Mouse (Mus musculus) CH12.LX (cell line): ENCODE measurements around the gene Mapk13. TPM values are rescaled to one million over a fixed set of nuclear protein-coding genes. Genes with fewer than 3 reads are reported as not detected.

Source experiments
- DNase-seq: peaks from one replicate; pipeline ENCODE4 v3.0.0-alpha.2; 2013; ENCODE audit errors: extremely low read depth
- H3K27ac ChIP-seq: 2 replicates; pipeline ENCODE4 v1.5.1; 2012; ENCODE audit warnings: low read depth, mild to moderate bottlenecking, control low read depth, moderate library complexity; ENCODE audit not compliant: insufficient read depth
- H3K27me3 ChIP-seq: replicated peaks from 2 replicates; pipeline ENCODE3; 2012; ENCODE audit warnings: inconsistent platforms
- H3K36me3 ChIP-seq, 2 experiments: replicated peaks in 1 of 2; 2 replicates each; pipeline versions ENCODE3 to v1.6.1; 2012; ENCODE audit warnings: inconsistent platforms in 1 of 2, low read length in 1 of 2, mild to moderate bottlenecking in 1 of 2, mixed read lengths in 1 of 2, moderate library complexity in 1 of 2; ENCODE audit not compliant: control insufficient read depth in 1 of 2, insufficient read depth in 1 of 2
- H3K4me1 ChIP-seq, 2 experiments: 2 replicates each; pipeline ENCODE4 v1.6.1; 2012; ENCODE audit warnings: inconsistent platforms in 1 of 2, moderate library complexity in 1 of 2; ENCODE audit not compliant: insufficient read depth in 2 of 2, control insufficient read depth in 1 of 2
- H3K4me2 ChIP-seq: 2 replicates; pipeline ENCODE4 v1.6.1; 2012; ENCODE audit warnings: low read depth, mild to moderate bottlenecking, control low read depth; ENCODE audit not compliant: poor library complexity, insufficient read depth, severe bottlenecking
- H3K4me3 ChIP-seq, 3 experiments: fragments of 150-350 bp in 1 of 3; sonication (generic) in 1 of 3; replicated peaks in 1 of 3; 2 replicates each; pipeline versions ENCODE3 to v1.5.1; 2011 to 2012; ENCODE audit warnings: low read depth in 2 of 3, low read length in 2 of 3, mild to moderate bottlenecking in 2 of 3, moderate library complexity in 2 of 3, control low read depth in 1 of 3, improper control_type of control experiment in 1 of 3, inconsistent platforms in 1 of 3, mixed read lengths in 1 of 3; ENCODE audit not compliant: poor library complexity in 1 of 3
- H3K79me2 ChIP-seq: replicated peaks from 2 replicates; pipeline ENCODE4 v1.6.1; 2012; ENCODE audit warnings: mild to moderate bottlenecking, moderate library complexity; ENCODE audit not compliant: control insufficient read depth, poor library complexity, insufficient read depth, severe bottlenecking; ENCODE audit errors: extremely low read depth
- H3K9ac ChIP-seq: 2 replicates; pipeline ENCODE4 v1.6.1; 2012; ENCODE audit warnings: low read depth, mild to moderate bottlenecking, control low read depth, moderate library complexity; ENCODE audit not compliant: insufficient read depth
- H3K9me3 ChIP-seq: replicated peaks from 2 replicates; pipeline ENCODE3; 2012; ENCODE audit warnings: low read length, inconsistent platforms, mixed read lengths
- BHLHE40 ChIP-seq: IDR thresholded peaks from 2 replicates; pipeline ENCODE4 v1.6.1; 2011; ENCODE audit warnings: mild to moderate bottlenecking, low read depth, low read length, improper control_type of control experiment
- CHD1 ChIP-seq: IDR thresholded peaks from 2 replicates; pipeline ENCODE4 v1.6.1; 2012; ENCODE audit warnings: low read depth, low read length, improper control_type of control experiment, inconsistent platforms
- CHD2 ChIP-seq: IDR thresholded peaks from 2 replicates; pipeline ENCODE4 v1.6.1; 2011; ENCODE audit warnings: low read length, improper control_type of control experiment
- E2F4 ChIP-seq: IDR thresholded peaks from 2 replicates; pipeline ENCODE4 v1.6.1; 2011; ENCODE audit warnings: low read depth, low read length, improper control_type of control experiment; ENCODE audit not compliant: insufficient replicate concordance
- EP300 ChIP-seq: IDR thresholded peaks from 2 replicates; pipeline ENCODE4 v1.6.1; 2011; ENCODE audit warnings: low read length, improper control_type of control experiment
- ETS1 ChIP-seq: conservative IDR thresholded peaks from 2 replicates; pipeline ENCODE4 v1.6.1; 2012; ENCODE audit warnings: low read depth, mild to moderate bottlenecking, inconsistent platforms, low read length, improper control_type of control experiment, moderate library complexity
- GABPA ChIP-seq: IDR thresholded peaks from 2 replicates; pipeline ENCODE4 v1.6.1; 2012; ENCODE audit warnings: low read depth, low read length, improper control_type of control experiment, inconsistent platforms; ENCODE audit not compliant: insufficient replicate concordance
- HCFC1 ChIP-seq: IDR thresholded peaks from 2 replicates; pipeline ENCODE4 v1.6.1; 2012; ENCODE audit warnings: low read depth, mild to moderate bottlenecking, inconsistent platforms, low read length, improper control_type of control experiment
- JUND ChIP-seq: conservative IDR thresholded peaks from 2 replicates; pipeline ENCODE4 v1.6.1; 2011; ENCODE audit warnings: low read depth, low read length, improper control_type of control experiment
- KAT2A ChIP-seq: IDR thresholded peaks from 2 replicates; pipeline ENCODE4 v1.6.1; 2012; ENCODE audit warnings: low read length, improper control_type of control experiment, inconsistent platforms; ENCODE audit not compliant: insufficient replicate concordance
- MAFK ChIP-seq: IDR thresholded peaks from 2 replicates; pipeline ENCODE4 v1.6.1; 2011; ENCODE audit warnings: low read length, improper control_type of control experiment; ENCODE audit not compliant: insufficient replicate concordance
- MAX ChIP-seq: IDR thresholded peaks from 2 replicates; pipeline ENCODE4 v1.6.1; 2011; ENCODE audit warnings: low read length, improper control_type of control experiment
- MAZ ChIP-seq: IDR thresholded peaks from 2 replicates; pipeline ENCODE4 v1.6.1; 2012; ENCODE audit warnings: low read depth, mild to moderate bottlenecking, inconsistent platforms, low read length, improper control_type of control experiment, moderate library complexity
- MEF2A ChIP-seq: IDR thresholded peaks from 2 replicates; pipeline ENCODE4 v1.6.1; 2014; ENCODE audit warnings: low read depth, mild to moderate bottlenecking, inconsistent platforms, low read length, improper control_type of control experiment, borderline replicate concordance
- MYC ChIP-seq: IDR thresholded peaks from 2 replicates; pipeline ENCODE4 v1.6.1; 2011; ENCODE audit warnings: low read depth, mild to moderate bottlenecking, improper control_type of control experiment, low read length
- NELFE ChIP-seq: IDR thresholded peaks from 2 replicates; pipeline ENCODE4 v1.6.1; 2011; ENCODE audit warnings: low read depth, low read length, improper control_type of control experiment
- NRF1 ChIP-seq: IDR thresholded peaks from 2 replicates; pipeline ENCODE4 v1.6.1; 2014; ENCODE audit warnings: low read depth, mild to moderate bottlenecking, inconsistent platforms, low read length, improper control_type of control experiment, moderate library complexity
- PAX5 ChIP-seq: IDR thresholded peaks from 2 replicates; pipeline ENCODE4 v1.6.1; 2012; ENCODE audit warnings: low read length, inconsistent platforms, mixed read lengths
- POLR2A ChIP-seq: IDR thresholded peaks from 2 replicates; pipeline ENCODE4 v1.6.1; 2011; ENCODE audit warnings: low read depth, mild to moderate bottlenecking, improper control_type of control experiment, low read length
- RAD21 ChIP-seq: IDR thresholded peaks from 2 replicates; pipeline ENCODE4 v1.6.1; 2011; ENCODE audit warnings: low read depth, mild to moderate bottlenecking, low read length, improper control_type of control experiment, moderate library complexity
- SIN3A ChIP-seq: IDR thresholded peaks from 2 replicates; pipeline ENCODE4 v1.6.1; 2012; ENCODE audit warnings: low read length, improper control_type of control experiment, inconsistent platforms
- SMC3 ChIP-seq: IDR thresholded peaks from 2 replicates; pipeline ENCODE4 v1.6.1; 2011; ENCODE audit warnings: low read depth, low read length, improper control_type of control experiment
- TBP ChIP-seq: conservative IDR thresholded peaks from 2 replicates; pipeline ENCODE4 v1.6.1; 2011; ENCODE audit warnings: low read depth, low read length, improper control_type of control experiment
- USF1 ChIP-seq: IDR thresholded peaks from 2 replicates; pipeline ENCODE4 v1.6.1; 2014; ENCODE audit warnings: low read depth, mild to moderate bottlenecking, inconsistent platforms, low read length, improper control_type of control experiment
- USF2 ChIP-seq: conservative IDR thresholded peaks from 2 replicates; pipeline ENCODE4 v1.6.1; 2011; ENCODE audit warnings: low read depth, low read length, improper control_type of control experiment
- ZC3H11A ChIP-seq: IDR thresholded peaks from 2 replicates; pipeline ENCODE4 v1.6.1; 2012; ENCODE audit warnings: low read depth, mild to moderate bottlenecking, inconsistent platforms, low read length, improper control_type of control experiment
- ZKSCAN1 ChIP-seq: IDR thresholded peaks from 2 replicates; pipeline ENCODE4 v1.6.1; 2012; ENCODE audit warnings: low read depth, inconsistent platforms, low read length, improper control_type of control experiment, borderline replicate concordance
- ZNF384 ChIP-seq: IDR thresholded peaks from 2 replicates; pipeline ENCODE4 v1.6.1; 2012; ENCODE audit warnings: low read depth, low read length, improper control_type of control experiment, inconsistent platforms
- dilution Hi-C: fragments of 300-500 bp; cut with MboI; formaldehyde crosslinking; loops from 2 replicates; pipeline ENCODE4 v1.14.3; 2020; ENCODE audit warnings: low sequenced_read_pairs; ENCODE audit not compliant: extremely low pct_unique_long_range_greater_than_20kb, extremely low pct_ligation_motif_present
- in situ Hi-C: fragments of 300-500 bp; cut with MboI; formaldehyde crosslinking; loops from 3 replicates; pipeline ENCODE4 v1.14.3; 2019; ENCODE audit warnings: low sequenced_read_pairs, low pct_ligation_motif_present, low pct_unique_long_range_greater_than_20kb, mixed read lengths
- polyA plus RNA-seq: library from polyadenylated mRNA; unstranded; fragments of >175 nt; gene quantifications from 2 replicates; pipeline ENCODE4 v1.2.1, GENCODE M21; 2012; ENCODE audit warnings: low read depth; ENCODE audit not compliant: insufficient read length
- total RNA-seq, 2 experiments: library from RNA; depleted of rRNA; stranded (reverse); fragments of 300-350 nt in 1 of 2; fragments of >200 nt in 1 of 2; gene quantifications; 2 replicates each; pipeline ENCODE4 v1.2.3; 2012 to 2014

Gene Mapk13
- total and polyA plus RNA-seq, 3 experiments = not detected

DNA sequence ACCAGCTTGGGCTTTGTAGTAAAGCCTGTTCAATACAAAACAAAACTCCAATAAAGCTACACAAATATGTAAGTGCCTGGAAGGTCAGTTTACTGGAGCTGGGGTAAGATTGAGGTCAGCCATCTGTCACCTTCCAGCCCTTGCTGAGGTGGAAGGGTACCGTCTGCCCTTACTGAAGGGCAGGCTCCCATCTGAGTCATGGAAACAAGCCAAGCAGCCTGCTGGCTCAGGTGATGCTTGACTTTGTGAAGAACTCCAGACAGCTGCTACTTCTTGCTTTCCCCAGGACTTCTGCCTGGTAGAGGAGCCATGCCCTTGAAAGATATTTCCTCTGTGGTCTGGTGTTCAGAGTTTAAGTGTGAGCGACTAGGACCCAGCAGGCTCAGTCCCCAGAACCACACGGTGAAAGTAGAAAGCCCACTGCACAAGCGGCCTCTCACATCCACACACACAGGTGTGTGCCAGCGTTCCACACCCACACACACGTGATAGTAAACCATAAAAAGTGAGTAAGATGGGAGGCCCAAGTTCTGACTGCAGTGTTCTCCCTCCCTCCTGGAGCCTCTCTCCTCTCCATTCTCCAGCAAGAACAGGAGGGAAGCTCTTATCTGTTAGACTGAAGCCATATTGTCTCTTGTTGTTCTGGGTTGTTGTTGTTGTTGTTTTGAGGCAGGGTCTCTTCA, 56.4 kb downstream of the Mapk13 start:
- no peak overlapping the region for H3K4me2 ChIP-seq
- no peak overlapping the region for H3K9ac ChIP-seq
- dilution Hi-C loops (no loop called here), in situ Hi-C loops (no loop called here)
- no peaks in the 10 kb centered on the region for H3K9me3 ChIP-seq
- H3K27ac ChIP-seq = no peak overlapping the region
- H3K4me3 ChIP-seq = no peak overlapping the region
- H3K27me3 ChIP-seq = no peaks in the 10 kb centered on the region
- no peak for DNase-seq
- no peaks in the 10 kb centered on the region for H3K79me2 ChIP-seq
- TF ChIP-seq EP300 = no peak
- TF ChIP-seq JUND = no peak
- TF ChIP-seq USF2 = no peak
- no peak for TF ChIP-seq MAZ
- TF ChIP-seq NELFE = no peak
- TF ChIP-seq ZC3H11A = no peak
- TF ChIP-seq CHD2 = no peak
- no peak for TF ChIP-seq MEF2A
- no peak for TF ChIP-seq POLR2A
- no peak for TF ChIP-seq BHLHE40
- no peak for TF ChIP-seq HCFC1
- TF ChIP-seq ETS1 = no peak
- TF ChIP-seq MAX = no peak
- TF ChIP-seq GABPA = no peak
- TF ChIP-seq MYC = no peak
- no peak for TF ChIP-seq TBP
- no peak for TF ChIP-seq RAD21
- TF ChIP-seq SMC3 = no peak
- TF ChIP-seq PAX5 = no peak
- TF ChIP-seq KAT2A = no peak
- peaks cover 5 to 28% of the 10 kb centered on the region in 2 experiments for H3K4me1 ChIP-seq
- H3K36me3 ChIP-seq = peaks cover 48 to 89% of the 10 kb centered on the region in 2 experiments

DNA sequence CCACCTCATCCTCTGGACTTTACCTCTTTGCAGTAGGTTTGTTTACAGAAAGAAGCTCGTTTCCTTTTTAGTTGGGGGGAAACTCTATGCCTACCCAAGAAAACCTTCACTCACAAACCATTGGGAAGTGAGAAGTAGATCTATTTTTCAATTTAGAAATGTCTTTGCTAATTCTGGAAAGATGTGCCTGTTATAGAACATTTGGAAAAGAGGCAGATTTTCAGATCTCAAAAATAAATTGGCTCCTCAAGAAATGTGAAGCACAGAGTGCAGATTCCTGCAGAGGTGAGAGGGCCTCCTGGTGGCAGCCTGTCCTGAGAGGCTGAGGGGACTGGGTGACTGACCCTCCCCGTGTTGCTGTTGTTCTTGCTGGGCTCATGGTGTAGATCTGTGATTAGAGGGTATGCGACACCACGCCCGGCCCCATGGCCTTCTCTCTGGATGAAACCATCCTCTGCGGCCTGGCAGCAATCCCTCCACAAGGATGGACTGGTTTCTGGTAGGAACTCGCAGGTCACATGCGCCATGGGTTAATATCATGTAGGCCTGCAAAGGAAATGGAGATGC, 58.7 kb downstream of the Mapk13 start:
- dilution Hi-C loops = no loop called here
- no peak overlapping the region for H3K4me3 ChIP-seq

More for the DNA sequence above, 58.7 kb downstream of the Mapk13 start:
- H3K4me2 ChIP-seq = no peak overlapping the region
- H3K27me3 ChIP-seq = no peaks in the 10 kb centered on the region
- no peak overlapping the region for H3K9ac ChIP-seq
- no peaks in the 10 kb centered on the region for H3K79me2 ChIP-seq
- DNase-seq = no peak
- peaks cover 5 to 28% of the 10 kb centered on the region in 2 experiments for H3K4me1 ChIP-seq
- no peaks in the 10 kb centered on the region for H3K9me3 ChIP-seq
- TF ChIP-seq JUND = no peak
- no peak for TF ChIP-seq ZKSCAN1
- TF ChIP-seq USF1 = no peak
- TF ChIP-seq SIN3A = no peak
- TF ChIP-seq MAFK = no peak
- TF ChIP-seq E2F4 = no peak
- TF ChIP-seq HCFC1 = no peak
- no peak for TF ChIP-seq SMC3
- no peak for TF ChIP-seq USF2
- TF ChIP-seq CHD1 = no peak
- no peak for TF ChIP-seq BHLHE40
- no peak for TF ChIP-seq NRF1
- no peak for TF ChIP-seq ZNF384
- no peak for TF ChIP-seq PAX5
- TF ChIP-seq EP300 = no peak
- TF ChIP-seq MEF2A = no peak
- no peak for TF ChIP-seq GABPA
- in situ Hi-C loops = no loop called here
- H3K36me3 ChIP-seq = peaks cover 34 to 86% of the 10 kb centered on the region in 2 experiments
- no peak overlapping the region for H3K27ac ChIP-seq
